Mouse (Mus musculus) intestine, embryonic 16.5 days (tissue): Measurements from ENCODE around the gene Ctc1. TPM values are rescaled to one million over a fixed set of nuclear protein-coding genes. Genes with fewer than 3 reads are reported as not detected.

Experiments used
- ATAC-seq: fragments of 200-750 bp; cut with Nextera tagmentation; 2 replicates; pipeline ENCODE4 v1.8.0; 2017; ENCODE audit warnings: moderate TSS enrichment, moderate library complexity
- H3K27ac ChIP-seq: fragments of 300-500 bp; sonication (generic); 2 replicates; pipeline ENCODE4 v1.5.1; 2014; ENCODE audit warnings: mild to moderate bottlenecking, low read length
- H3K27me3 ChIP-seq: fragments of 300-500 bp; sonication (generic); replicated peaks from 2 replicates; pipeline ENCODE4 v1.6.1; 2014; ENCODE audit warnings: low read length, control low read depth, mixed read lengths; ENCODE audit not compliant: control insufficient read depth, insufficient read depth
- H3K36me3 ChIP-seq: fragments of 300-500 bp; sonication (generic); 2 replicates; pipeline ENCODE4 v1.6.1; 2014; ENCODE audit warnings: low read length, control low read depth; ENCODE audit not compliant: control insufficient read depth, insufficient read depth
- H3K4me1 ChIP-seq: fragments of 300-500 bp; sonication (generic); 2 replicates; pipeline ENCODE4 v1.6.1; 2014; ENCODE audit warnings: low read length, control low read depth, mixed read lengths; ENCODE audit not compliant: control insufficient read depth, insufficient read depth
- H3K4me2 ChIP-seq: fragments of 300-500 bp; sonication (generic); 2 replicates; pipeline ENCODE4 v1.6.1; 2014; ENCODE audit warnings: low read depth, low read length, control low read depth
- H3K4me3 ChIP-seq: fragments of 300-500 bp; sonication (generic); 2 replicates; pipeline ENCODE4 v1.5.1; 2014; ENCODE audit warnings: mild to moderate bottlenecking, low read length
- H3K9ac ChIP-seq: fragments of 300-500 bp; sonication (generic); 2 replicates; pipeline ENCODE4 v1.6.1; 2014; ENCODE audit warnings: low read depth, low read length
- H3K9me3 ChIP-seq: fragments of 300-500 bp; sonication (generic); 2 replicates; pipeline ENCODE4 v1.6.1; 2016; ENCODE audit warnings: low read length, control low read depth; ENCODE audit not compliant: control insufficient read depth
- WGBS: fragments of 180-500 bp; shearing (Covaris S2); extraction: QIAGEN DNeasy Blood & Tissue Kit; methylation state at CpG from one replicate; pipeline ENCODE4 v1.1.7; 2014; 5-methylcytosine and 5-hydroxymethylcytosine counted together
- polyA plus RNA-seq: library from polyadenylated mRNA; unstranded; fragments of >200 nt; fragmentation: Nextera tagmentation; extraction: Ambion mirVana; gene quantifications from 2 replicates; pipeline ENCODE4 v1.2.1, GENCODE M21; 2015

Gene Ctc1
- polyA plus RNA-seq, 1 experiment from 2014 or later: 38.5 TPM

- Histone ChIP-seq H3K4me1 (peaks cover 25% of the 10 kb centered on the region), H3K27ac (0 out of 2 replicates have a peak overlapping the region, but pooled peaks have one; percentile 8), H3K36me3 (peaks cover 9% of the 10 kb centered on the region), H3K27me3 (no peaks in the 10 kb centered on the region), H3K9me3 (no peaks in the 10 kb centered on the region), H3K4me3 (no peak overlapping the region), H3K9ac (no peak overlapping the region), H3K4me2 (no peak overlapping the region)
- no peak for ATAC-seq
- WGBS: 70% methylated on average over 5 of the region's 5 CpGs
Observed at GRCm38 (mm10) chr11:69038173-69038572, 22.5 kb downstream of the Ctc1 start.

GRCm38 (mm10) chr11:69045531-69046394, 30.1 kb downstream of the Ctc1 start, which contains the start of gene Aurkb:
Gene Aurkb (plus strand): TSS chr11:69045647.
- Histone ChIP-seq H3K9me3 (no peaks in the 10 kb centered on the region), H3K4me1 (peaks cover 16% of the 10 kb centered on the region), H3K9ac (peak within 1 kb of the TSS; percentile 86), H3K4me2 (peak within 1 kb of the TSS; percentile 67), H3K27me3 (no peaks in the 10 kb centered on the region), H3K27ac (peak within 1 kb of the TSS; percentile 90), H3K36me3 (peaks cover 7% of the 10 kb centered on the region), H3K4me3 (peak within 1 kb of the TSS; percentile 84)
- under 1% methylated on average over 54 of the region's 54 CpGs for WGBS
- peak; percentile 82 for ATAC-seq

GRCm38 (mm10) chr11:69046395-69046774, 30.7 kb downstream of the Ctc1 start:
- Histone ChIP-seq H3K4me3 (peak overlapping the region; percentile 84), H3K4me1 (peaks cover 16% of the 10 kb centered on the region), H3K9me3 (no peaks in the 10 kb centered on the region), H3K4me2 (peak overlapping the region; percentile 67), H3K27ac (peak overlapping the region; percentile 90), H3K9ac (peak overlapping the region; percentile 86), H3K36me3 (peaks cover 9% of the 10 kb centered on the region), H3K27me3 (no peaks in the 10 kb centered on the region)
- WGBS: 8% methylated on average over 9 of the region's 9 CpGs
- no peak for ATAC-seq

- H3K4me2 ChIP-seq: peak overlapping the region; percentile 67; the same call in 1 of the 2 replicates
- peaks cover 16% of the 10 kb centered on the region for H3K4me1 ChIP-seq
- H3K4me3 ChIP-seq: no peak overlapping the region
- H3K27ac ChIP-seq: no peak overlapping the region
- no peak overlapping the region for H3K9ac ChIP-seq
- ATAC-seq: no peak
- WGBS: 90% methylated on average over 12 of the region's 12 CpGs
- peaks cover 9% of the 10 kb centered on the region for H3K36me3 ChIP-seq
- no peaks in the 10 kb centered on the region for H3K27me3 ChIP-seq
- no peaks in the 10 kb centered on the region for H3K9me3 ChIP-seq
Observed at GRCm38 (mm10) chr11:69047592-69047991, 31.9 kb downstream of the Ctc1 start.

- Histone ChIP-seq H3K4me3 (no peak overlapping the region), H3K9me3 (no peaks in the 10 kb centered on the region), H3K4me2 (no peak overlapping the region), H3K36me3 (peaks cover 9% of the 10 kb centered on the region), H3K27ac (no peak overlapping the region), H3K27me3 (no peaks in the 10 kb centered on the region), H3K4me1 (peaks cover 16% of the 10 kb centered on the region), H3K9ac (no peak overlapping the region)
- WGBS: 92% methylated on average over 14 of the region's 14 CpGs
- no peak for ATAC-seq
Observed at GRCm38 (mm10) chr11:69048151-69048550, 32.4 kb downstream of the Ctc1 start.

GRCm38 (mm10) chr11:69050748-69051147, 35.0 kb downstream of the Ctc1 start:
- Histone ChIP-seq H3K4me2 (no peak overlapping the region), H3K9me3 (no peaks in the 10 kb centered on the region), H3K27me3 (no peaks in the 10 kb centered on the region), H3K4me3 (no peak overlapping the region), H3K27ac (no peak overlapping the region), H3K4me1 (peaks cover 16% of the 10 kb centered on the region), H3K36me3 (peaks cover 9% of the 10 kb centered on the region), H3K9ac (no peak overlapping the region)
- WGBS: 89% methylated on average over 8 of the region's 8 CpGs
- no peak for ATAC-seq

GRCm38 (mm10) chr11:69051771-69052170, 36.1 kb downstream of the Ctc1 start:
- Histone ChIP-seq H3K27ac (no peak overlapping the region), H3K4me1 (peaks cover 15% of the 10 kb centered on the region), H3K4me3 (no peak overlapping the region), H3K4me2 (no peak overlapping the region), H3K27me3 (no peaks in the 10 kb centered on the region), H3K9me3 (no peaks in the 10 kb centered on the region), H3K9ac (no peak overlapping the region), H3K36me3 (peaks cover 9% of the 10 kb centered on the region)
- ATAC-seq: no peak
- 84% methylated on average over 4 of the region's 4 CpGs for WGBS

GRCm38 (mm10) chr11:69052824-69053421, 37.2 kb downstream of the Ctc1 start:
- H3K4me1 ChIP-seq: peaks cover 6% of the 10 kb centered on the region; the same call in 1 of the 2 replicates
- ATAC-seq: no peak
- no peaks in the 10 kb centered on the region for H3K9me3 ChIP-seq
- H3K27ac ChIP-seq: no peak overlapping the region
- H3K9ac ChIP-seq: no peak overlapping the region
- H3K4me2 ChIP-seq: no peak overlapping the region
- H3K27me3 ChIP-seq: no peaks in the 10 kb centered on the region
- 86% methylated on average over 2 of the region's 2 CpGs for WGBS
- H3K36me3 ChIP-seq: peaks cover 9% of the 10 kb centered on the region
- H3K4me3 ChIP-seq: no peak overlapping the region

GRCm38 (mm10) chr11:69053848-69054247, 38.1 kb downstream of the Ctc1 start:
- Histone ChIP-seq H3K27me3 (no peaks in the 10 kb centered on the region), H3K4me2 (no peak overlapping the region), H3K36me3 (peaks cover 9% of the 10 kb centered on the region; the same call in 1 of the 2 replicates), H3K4me1 (peaks cover 11% of the 10 kb centered on the region), H3K4me3 (no peak overlapping the region), H3K27ac (no peak overlapping the region), H3K9ac (no peak overlapping the region), H3K9me3 (no peaks in the 10 kb centered on the region)
- ATAC-seq: no peak
- WGBS: 70% methylated on average over 3 of the region's 3 CpGs
